Mouse (Mus musculus) neural tube, embryonic 15.5 days (tissue): ENCODE data around the gene Renbp. TPM values are rescaled to one million over a fixed set of nuclear protein-coding genes. Genes with fewer than 3 reads are reported as not detected.

ENCODE experiments used
- ATAC-seq: fragments of 200-750 bp; cut with Nextera tagmentation; 2 replicates; pipeline ENCODE4 v1.8.0; 2017; ENCODE audit warnings: mild to moderate bottlenecking, moderate TSS enrichment, moderate library complexity; ENCODE audit not compliant: low FRiP score
- H3K27ac ChIP-seq: fragments of 300-500 bp; sonication (generic); replicated peaks from 2 replicates; pipeline ENCODE4 v1.5.1; 2015; ENCODE audit warnings: mild to moderate bottlenecking, inconsistent platforms
- H3K27me3 ChIP-seq: fragments of 300-500 bp; sonication (generic); replicated peaks from 2 replicates; pipeline ENCODE4 v1.6.1; 2015; ENCODE audit warnings: inconsistent platforms
- H3K36me3 ChIP-seq: fragments of 300-500 bp; sonication (generic); 2 replicates; pipeline ENCODE4 v1.6.1; 2015; ENCODE audit warnings: inconsistent platforms
- H3K4me1 ChIP-seq: fragments of 300-500 bp; sonication (generic); 2 replicates; pipeline ENCODE4 v1.6.1; 2015; ENCODE audit warnings: inconsistent platforms
- H3K4me2 ChIP-seq: fragments of 300-500 bp; sonication (generic); 2 replicates; pipeline ENCODE4 v1.6.1; 2015; ENCODE audit warnings: inconsistent platforms, mild to moderate bottlenecking, moderate library complexity
- H3K4me3 ChIP-seq: fragments of 300-500 bp; sonication (generic); replicated peaks from 2 replicates; pipeline ENCODE4 v1.5.1; 2015; ENCODE audit warnings: mild to moderate bottlenecking, inconsistent platforms
- H3K9ac ChIP-seq: fragments of 300-500 bp; sonication (generic); replicated peaks from 2 replicates; pipeline ENCODE4 v1.6.1; 2015; ENCODE audit warnings: mild to moderate bottlenecking, inconsistent platforms
- H3K9me3 ChIP-seq: fragments of 300-500 bp; sonication (generic); replicated peaks from 2 replicates; pipeline ENCODE4 v1.6.1; 2016; ENCODE audit warnings: inconsistent platforms
- WGBS: fragments of 180-500 bp; shearing (Covaris S2); methylation state at CpG from one replicate; pipeline ENCODE4 v1.1.7; 2015; ENCODE audit warnings: mixed read lengths; 5-methylcytosine and 5-hydroxymethylcytosine counted together
- polyA plus RNA-seq: library from polyadenylated mRNA; unstranded; fragments of >200 nt; fragmentation: Nextera tagmentation; extraction: Ambion mirVana; gene quantifications from 2 replicates; pipeline ENCODE4 v1.2.1, GENCODE M21; 2015

Gene Renbp
- polyA plus RNA-seq, 1 experiment from 2014 or later, result 10.4 TPM

GRCm38 (mm10) chrX:73881036-73881427 is 49.6 kb downstream of the Renbp start:
- peak overlapping the region; percentile 58 for H3K9ac ChIP-seq
- H3K9me3 ChIP-seq, result no peaks in the 10 kb centered on the region
- H3K4me1 ChIP-seq, result peaks cover 12% of the 10 kb centered on the region
- peak overlapping the region; percentile 55 for H3K4me3 ChIP-seq
- H3K27me3 ChIP-seq, result no peaks in the 10 kb centered on the region
- no peaks in the 10 kb centered on the region for H3K36me3 ChIP-seq
- peak; percentile 46 for ATAC-seq
- H3K4me2 ChIP-seq, result peak overlapping the region; percentile 60
- WGBS, result 30% methylated on average over 16 of the region's 16 CpGs
- H3K27ac ChIP-seq, result peak overlapping the region; percentile 67

DNA sequence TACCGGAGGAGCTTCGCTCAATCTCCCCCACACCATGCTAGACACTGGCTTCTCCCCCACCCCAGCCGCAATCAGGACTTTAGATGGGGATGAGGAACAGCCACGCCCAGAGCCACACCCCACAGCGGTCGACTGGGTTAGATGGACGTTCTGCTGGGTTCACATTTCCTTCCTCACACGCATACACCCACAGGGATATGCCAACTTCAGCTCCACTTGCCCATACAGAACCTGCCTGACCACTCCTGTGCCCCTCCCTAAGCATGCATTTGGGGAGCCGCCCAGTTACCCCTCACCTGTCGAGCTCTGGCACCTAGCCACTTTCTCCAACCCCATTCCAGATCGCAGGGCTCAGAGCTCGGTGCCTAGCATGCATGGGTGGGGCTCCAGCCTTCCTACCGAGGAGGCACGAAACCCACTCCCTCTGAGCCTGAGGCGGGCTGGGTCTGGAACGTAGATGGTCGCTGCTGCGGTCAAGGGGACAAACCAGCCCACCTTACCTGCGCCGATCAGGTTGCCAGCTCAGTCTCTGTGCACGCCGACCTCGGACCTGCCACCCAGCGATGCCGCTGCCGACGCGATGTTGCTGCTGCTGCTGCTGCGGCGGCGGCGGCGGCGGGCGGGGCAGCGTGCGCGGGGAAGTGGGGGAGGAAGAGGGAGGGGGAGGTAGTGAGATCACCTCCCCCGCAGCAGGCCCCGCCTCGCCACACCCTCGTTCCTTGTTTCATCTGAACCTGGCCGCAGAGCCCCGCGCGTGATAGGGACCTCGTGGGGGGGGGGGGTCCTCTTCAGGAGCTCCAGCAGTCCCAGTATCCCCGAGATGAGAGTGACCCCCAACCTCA is 50.2 kb downstream of the Renbp start:
- Histone ChIP-seq H3K9ac (peak overlapping the region; percentile 58), H3K27ac (peak overlapping the region; percentile 67), H3K9me3 (no peaks in the 10 kb centered on the region), H3K4me1 (peaks cover 18% of the 10 kb centered on the region), H3K4me2 (peak overlapping the region; percentile 60), H3K4me3 (peak overlapping the region; percentile 55), H3K27me3 (no peaks in the 10 kb centered on the region), H3K36me3 (no peaks in the 10 kb centered on the region)
- ATAC-seq, result peak; percentile 67
- WGBS, result 23% methylated on average over 31 of the region's 48 CpGs

GRCm38 (mm10) chrX:73877014-73877413 is 53.6 kb downstream of the Renbp start:
- H3K9me3 ChIP-seq, result no peaks in the 10 kb centered on the region
- no peaks in the 10 kb centered on the region for H3K27me3 ChIP-seq
- ATAC-seq, result no peak
- H3K4me1 ChIP-seq, result peaks cover 18% of the 10 kb centered on the region
- WGBS, result 79% methylated on average over 1 of the region's 1 CpGs
- H3K4me2 ChIP-seq, result peak overlapping the region; percentile 32
- H3K9ac ChIP-seq, result no peak overlapping the region
- no peak overlapping the region for H3K4me3 ChIP-seq
- H3K27ac ChIP-seq, result no peak overlapping the region
- H3K36me3 ChIP-seq, result no peaks in the 10 kb centered on the region

DNA sequence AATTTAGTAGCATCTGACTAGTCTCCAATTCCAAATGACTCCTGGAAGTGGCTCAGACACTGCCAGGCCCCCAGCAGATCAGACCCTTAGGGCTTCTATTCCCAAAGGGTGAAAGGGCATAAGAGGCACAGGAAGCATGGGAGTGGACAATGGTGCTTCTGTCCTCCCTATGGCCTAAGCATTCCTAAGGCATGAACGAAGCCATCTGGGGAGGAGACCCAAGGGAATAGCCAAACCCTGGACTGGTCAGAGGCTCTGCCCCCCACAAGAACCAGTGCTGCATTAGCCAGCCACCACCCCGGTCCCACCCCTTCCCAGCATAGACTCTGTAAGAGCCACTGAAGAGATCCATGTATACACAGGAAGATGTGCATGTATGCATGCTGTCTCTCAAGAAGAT is 54.8 kb downstream of the Renbp start:
- no peak for ATAC-seq
- Histone ChIP-seq H3K4me2 (peak overlapping the region; percentile 32), H3K9ac (no peak overlapping the region), H3K27me3 (no peaks in the 10 kb centered on the region), H3K27ac (no peak overlapping the region), H3K9me3 (no peaks in the 10 kb centered on the region), H3K36me3 (no peaks in the 10 kb centered on the region), H3K4me1 (peaks cover 12% of the 10 kb centered on the region; the same call in 1 of the 2 replicates), H3K4me3 (no peak overlapping the region)
- WGBS, result 72% methylated on average over 2 of the region's 2 CpGs

Other genes starting within 250 kb of the Renbp start
- gene Bcap31, start 214.7 kb downstream of the Renbp start, polyA plus RNA-seq, result 146 and 166 TPM in 2 replicates
- 13.6 and 15.5 TPM in 2 replicates for gene Abcd1, start 214.3 kb downstream of the Renbp start, polyA plus RNA-seq
- 0.70 and 0.92 TPM in 2 replicates for gene Plxnb3, start 173.8 kb downstream of the Renbp start, polyA plus RNA-seq
- 3.6 and 4.8 TPM in 2 replicates for gene Srpk3, start 156.4 kb downstream of the Renbp start, polyA plus RNA-seq
- 276 TPM in 2 replicates for gene Idh3g, start 144.0 kb downstream of the Renbp start, polyA plus RNA-seq
- gene Ssr4, start 143.8 kb downstream of the Renbp start, polyA plus RNA-seq, result 158 and 163 TPM in 2 replicates
- gene Pdzd4, start 105.9 kb downstream of the Renbp start, polyA plus RNA-seq, result 3.6 and 4.5 TPM in 2 replicates
- gene Avpr2, start 38.7 kb downstream of the Renbp start, polyA plus RNA-seq, result 0.05 and 0.20 TPM in 2 replicates
- 86.3 and 95.4 TPM in 2 replicates for gene L1cam, start 34.7 kb downstream of the Renbp start, polyA plus RNA-seq
- 3.9 and 6.3 TPM in 2 replicates for gene Arhgap4, start 9.0 kb downstream of the Renbp start, polyA plus RNA-seq
- 110 and 123 TPM in 2 replicates for gene Naa10, start 8.9 kb downstream of the Renbp start, polyA plus RNA-seq
- 40.4 and 41.4 TPM in 2 replicates for gene Hcfc1, start 35.5 kb upstream of the Renbp start, polyA plus RNA-seq
- 42.3 and 51.5 TPM in 2 replicates for gene Irak1, start 93.1 kb upstream of the Renbp start, polyA plus RNA-seq
- not detected in 2 replicates for gene Opn1mw, start 196.6 kb upstream of the Renbp start, polyA plus RNA-seq
- 11.2 and 11.7 TPM in 2 replicates for gene Mecp2, start 204.5 kb upstream of the Renbp start, polyA plus RNA-seq
- gene Tex28, start 237.0 kb upstream of the Renbp start, polyA plus RNA-seq, result not detected in 2 replicates
- 0.08 and 0.09 TPM in 2 replicates for gene Tktl1, start 246.4 kb upstream of the Renbp start, polyA plus RNA-seq